Mouse (Mus musculus): ENCODE measurements around the gene St3gal3. TPM values are rescaled to one million over a fixed set of nuclear protein-coding genes. Genes with fewer than 3 reads are reported as not detected.

St3gal3 gene
- polyA plus RNA-seq, 1 experiment from 2014 or later = 10.9 TPM

DNA sequence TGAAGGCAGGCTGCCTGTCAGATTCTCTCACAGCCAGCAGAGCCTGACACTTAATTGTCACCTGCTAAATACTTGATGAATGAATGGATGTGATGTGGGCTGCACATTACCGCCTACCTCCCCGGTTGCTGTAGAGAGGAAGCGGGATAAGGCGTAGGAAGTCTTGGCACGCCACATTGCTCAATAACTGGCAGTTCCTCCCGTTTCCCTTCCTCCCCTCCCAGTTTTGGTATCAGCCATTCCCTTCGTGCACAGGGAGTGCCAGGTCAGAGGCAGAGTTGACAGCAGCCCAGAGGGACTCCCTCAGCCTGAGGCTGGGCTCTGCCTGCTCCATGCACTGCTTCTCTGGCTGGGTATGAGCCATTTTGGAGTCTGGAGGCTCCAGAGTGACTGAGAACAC is 152.0 kb downstream of the St3gal3 start:
- no peak for ATAC-seq (ENCODE audit: low FRiP score)
- no peak overlapping the region for H3K4me3 ChIP-seq
- H3K36me3 ChIP-seq = no peaks in the 10 kb centered on the region
- H3K9me3 ChIP-seq (replicated peaks) = no peaks in the 10 kb centered on the region
- no peak overlapping the region for H3K9ac ChIP-seq
- H3K4me2 ChIP-seq (replicated peaks) = no peak overlapping the region
- peaks cover 6% of the 10 kb centered on the region; the same call in 1 of the 2 replicates for H3K4me1 ChIP-seq
- 71% methylated on average over 7 of the region's 7 CpGs for WGBS
- no peaks in the 10 kb centered on the region for H3K27me3 ChIP-seq
- no peak overlapping the region for H3K27ac ChIP-seq

DNA sequence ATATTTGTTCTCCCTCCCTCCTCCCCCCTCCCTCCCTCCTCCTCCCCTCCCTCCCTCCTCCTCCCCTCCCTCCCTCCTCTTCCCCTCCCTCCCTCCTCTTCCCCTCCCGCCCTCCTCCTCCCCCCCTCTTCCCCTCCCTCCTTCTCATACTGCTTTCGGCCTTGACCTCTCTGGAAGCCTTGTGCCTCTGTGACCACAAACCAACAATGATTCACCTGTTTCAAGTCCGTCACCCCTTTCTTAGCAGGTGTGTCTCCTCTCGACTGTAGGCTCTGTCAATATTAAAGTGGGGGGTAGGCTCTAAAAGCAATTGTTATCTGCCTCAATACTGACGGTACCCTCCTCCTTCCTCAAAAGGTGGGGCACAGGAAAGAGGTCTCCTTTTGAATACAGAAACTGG is 153.2 kb downstream of the St3gal3 start:
- ATAC-seq (ENCODE audit: low FRiP score) = no peak

DNA sequence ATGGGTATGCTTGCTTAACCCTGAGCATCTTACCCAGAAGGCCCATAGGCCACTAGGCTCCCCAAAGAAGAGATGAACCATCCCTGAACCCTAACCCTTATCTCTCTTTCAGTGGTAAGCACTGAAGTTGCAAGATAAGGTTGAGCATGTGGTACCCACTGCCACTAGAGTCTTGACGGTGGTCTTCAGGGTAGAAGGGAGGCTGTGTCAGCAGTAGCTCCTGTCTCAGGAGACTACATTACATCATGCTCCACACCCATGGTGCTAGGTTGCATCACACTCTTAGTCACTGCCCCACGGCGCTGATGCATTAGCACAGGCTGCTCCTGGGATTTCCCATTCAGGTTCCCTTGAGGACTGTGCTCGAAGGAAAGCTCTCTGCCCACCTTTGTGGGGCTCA is 154.6 kb downstream of the St3gal3 start:
- H3K27me3 ChIP-seq = no peaks in the 10 kb centered on the region
- no peaks in the 10 kb centered on the region for H3K9me3 ChIP-seq (replicated peaks)
- H3K9ac ChIP-seq = no peak overlapping the region
- no peak overlapping the region for H3K27ac ChIP-seq
- peaks cover 6% of the 10 kb centered on the region; the same call in 1 of the 2 replicates for H3K4me1 ChIP-seq
- no peak for ATAC-seq (ENCODE audit: low FRiP score)
- H3K4me2 ChIP-seq (replicated peaks) = no peak overlapping the region
- H3K4me3 ChIP-seq = no peak overlapping the region
- 90% methylated on average over 4 of the region's 4 CpGs for WGBS
- H3K36me3 ChIP-seq = no peaks in the 10 kb centered on the region

More for the DNA sequence above, 153.2 kb downstream of the St3gal3 start:
- Histone ChIP-seq H3K4me3 (no peak overlapping the region), H3K36me3 (no peaks in the 10 kb centered on the region), H3K27me3 (no peaks in the 10 kb centered on the region), H3K9ac (no peak overlapping the region), H3K4me1 (peaks cover 6% of the 10 kb centered on the region; the same call in 1 of the 2 replicates), H3K27ac (no peak overlapping the region), H3K4me2 (replicated peaks) (no peak overlapping the region), H3K9me3 (replicated peaks) (no peaks in the 10 kb centered on the region)
- WGBS = 83% methylated on average over 4 of the region's 5 CpGs

DNA sequence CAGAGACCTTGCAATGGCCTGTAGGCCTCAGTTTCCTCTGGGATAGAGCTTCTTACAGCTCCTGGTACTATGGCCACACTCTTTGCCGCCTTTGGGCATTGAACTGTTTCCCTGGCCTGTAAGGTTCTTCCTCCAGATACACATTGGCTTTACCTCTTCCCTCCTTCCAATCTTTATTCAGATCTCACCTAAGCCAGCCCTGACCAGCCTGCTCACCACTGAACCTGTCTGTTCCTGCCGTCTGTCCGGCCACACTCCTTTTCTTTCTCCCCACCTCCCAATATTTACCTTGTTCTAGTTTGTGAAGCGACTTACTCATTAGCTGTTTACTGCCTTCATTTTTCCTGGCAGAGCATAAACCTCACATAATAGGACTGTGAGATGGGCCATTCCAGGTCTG is 155.5 kb downstream of the St3gal3 start:
- Histone ChIP-seq H3K9ac (no peak overlapping the region), H3K9me3 (replicated peaks) (no peaks in the 10 kb centered on the region), H3K4me2 (replicated peaks) (no peak overlapping the region), H3K4me1 (peaks cover 6% of the 10 kb centered on the region; the same call in 1 of the 2 replicates), H3K27me3 (no peaks in the 10 kb centered on the region), H3K4me3 (no peak overlapping the region), H3K27ac (no peak overlapping the region), H3K36me3 (no peaks in the 10 kb centered on the region)
- ATAC-seq (ENCODE audit: low FRiP score) = no peak
- WGBS = 94% methylated on average over 4 of the region's 4 CpGs

DNA sequence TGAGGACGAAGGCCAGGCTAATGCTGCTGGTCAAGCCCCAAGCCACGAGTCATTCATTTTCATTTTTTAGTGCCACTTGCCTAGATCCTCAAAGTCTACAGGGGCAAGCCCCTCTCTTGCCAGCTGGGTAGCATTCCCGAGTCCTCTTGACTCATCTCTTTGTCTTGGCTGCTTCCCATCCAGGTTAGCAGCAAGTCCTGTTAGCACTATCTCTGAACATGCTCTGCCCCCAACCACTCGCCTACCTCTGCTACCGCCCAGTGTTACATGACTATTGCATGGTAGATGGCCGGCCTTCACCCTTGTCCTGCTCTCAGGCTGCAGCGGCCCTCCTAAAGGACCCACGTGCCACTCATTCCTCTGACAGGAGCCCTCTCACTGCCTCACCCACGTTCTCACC is 156.4 kb downstream of the St3gal3 start:
- H3K27me3 ChIP-seq = no peaks in the 10 kb centered on the region
- no peak overlapping the region for H3K27ac ChIP-seq
- WGBS = 93% methylated on average over 9 of the region's 9 CpGs
- H3K4me2 ChIP-seq (replicated peaks) = no peak overlapping the region
- H3K36me3 ChIP-seq = no peaks in the 10 kb centered on the region
- peaks cover 6% of the 10 kb centered on the region; the same call in 1 of the 2 replicates for H3K4me1 ChIP-seq
- no peak overlapping the region for H3K4me3 ChIP-seq
- no peak for ATAC-seq (ENCODE audit: low FRiP score)
- H3K9ac ChIP-seq = no peak overlapping the region
- H3K9me3 ChIP-seq (replicated peaks) = no peaks in the 10 kb centered on the region

DNA sequence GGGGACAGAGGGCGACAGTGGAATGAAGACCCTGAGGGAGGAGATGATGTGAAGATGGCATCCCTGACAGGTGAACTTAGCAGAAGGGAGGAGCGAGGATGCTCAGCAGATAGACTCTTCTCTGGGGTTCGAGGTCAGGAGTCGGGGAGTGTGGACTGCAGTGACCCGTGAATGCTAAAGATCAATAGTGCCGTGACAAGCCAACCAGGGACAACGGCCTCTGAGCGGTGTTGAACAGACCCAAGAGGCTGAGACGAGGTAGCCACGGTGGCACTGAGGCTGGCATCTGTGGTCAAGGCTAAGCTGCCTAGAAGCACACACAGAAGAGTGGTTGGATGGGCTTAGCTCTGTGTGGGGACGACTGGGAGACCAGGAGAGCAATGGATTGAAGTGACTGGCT is 156.9 kb downstream of the St3gal3 start:
- WGBS = 80% methylated on average over 11 of the region's 11 CpGs
- H3K9ac ChIP-seq = no peak overlapping the region
- H3K4me2 ChIP-seq (replicated peaks) = no peak overlapping the region
- peaks cover 4% of the 10 kb centered on the region for H3K4me1 ChIP-seq
- H3K9me3 ChIP-seq (replicated peaks) = no peaks in the 10 kb centered on the region
- no peak overlapping the region for H3K27ac ChIP-seq
- ATAC-seq (ENCODE audit: low FRiP score) = no peak
- H3K36me3 ChIP-seq = no peaks in the 10 kb centered on the region
- H3K27me3 ChIP-seq = no peaks in the 10 kb centered on the region
- no peak overlapping the region for H3K4me3 ChIP-seq

DNA sequence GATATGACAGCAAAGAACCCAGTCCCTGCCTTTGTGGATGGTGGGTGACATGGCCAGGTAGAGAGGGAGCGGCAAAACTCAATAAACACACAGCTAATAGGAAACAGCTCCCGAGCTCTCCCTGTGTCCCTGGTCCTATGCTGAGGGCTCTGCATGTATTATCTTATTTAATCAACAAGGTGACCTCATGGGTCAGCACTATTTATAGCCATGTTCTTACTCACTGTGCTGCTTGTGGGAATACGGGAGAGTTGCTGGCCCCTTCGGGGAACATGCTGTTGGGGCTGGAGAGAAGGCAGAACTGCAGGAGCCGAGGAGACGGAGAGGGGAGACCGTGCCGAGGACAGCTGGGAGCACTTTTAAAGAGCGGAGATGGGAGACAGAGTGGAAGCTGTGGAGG is 157.3 kb downstream of the St3gal3 start:
- WGBS = 76% methylated on average over 9 of the region's 9 CpGs

DNA sequence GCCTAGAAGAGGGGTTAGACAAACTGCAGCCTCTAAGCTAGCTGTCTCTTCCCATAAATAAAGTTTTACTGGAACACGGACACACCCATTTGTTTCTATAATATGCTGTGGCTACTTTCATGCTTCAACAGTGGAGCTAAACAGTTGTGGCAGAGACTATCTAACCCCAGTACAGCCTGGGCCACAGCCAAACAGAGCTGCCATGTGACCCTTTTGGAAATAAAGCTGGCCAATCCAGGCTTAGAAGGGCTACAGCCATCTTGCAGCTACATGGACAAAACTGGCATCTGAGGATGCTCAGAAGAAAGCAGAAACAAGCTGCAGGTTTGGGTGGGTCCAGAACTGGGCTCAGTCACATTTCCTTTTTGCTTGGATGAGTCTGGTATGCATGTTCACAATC is 158.9 kb downstream of the St3gal3 start:
- H3K4me1 ChIP-seq = no peaks in the 10 kb centered on the region; the same call in 1 of the 2 replicates
- no peak overlapping the region for H3K4me3 ChIP-seq
- H3K4me2 ChIP-seq (replicated peaks) = no peak overlapping the region
- ATAC-seq (ENCODE audit: low FRiP score) = no peak
- no peaks in the 10 kb centered on the region for H3K36me3 ChIP-seq
- WGBS = 88% methylated on average over 1 of the region's 1 CpGs
- no peaks in the 10 kb centered on the region for H3K27me3 ChIP-seq
- no peak overlapping the region for H3K27ac ChIP-seq
- H3K9me3 ChIP-seq (replicated peaks) = no peaks in the 10 kb centered on the region
- H3K9ac ChIP-seq = no peak overlapping the region

More for the DNA sequence above, 157.3 kb downstream of the St3gal3 start:
- H3K27ac ChIP-seq = no peak overlapping the region
- H3K9me3 ChIP-seq (replicated peaks) = no peaks in the 10 kb centered on the region
- H3K36me3 ChIP-seq = no peaks in the 10 kb centered on the region
- H3K27me3 ChIP-seq = no peaks in the 10 kb centered on the region
- H3K4me1 ChIP-seq = no peaks in the 10 kb centered on the region; the same call in 1 of the 2 replicates
- no peak overlapping the region for H3K9ac ChIP-seq
- no peak for ATAC-seq (ENCODE audit: low FRiP score)
- H3K4me2 ChIP-seq (replicated peaks) = no peak overlapping the region
- no peak overlapping the region for H3K4me3 ChIP-seq

DNA sequence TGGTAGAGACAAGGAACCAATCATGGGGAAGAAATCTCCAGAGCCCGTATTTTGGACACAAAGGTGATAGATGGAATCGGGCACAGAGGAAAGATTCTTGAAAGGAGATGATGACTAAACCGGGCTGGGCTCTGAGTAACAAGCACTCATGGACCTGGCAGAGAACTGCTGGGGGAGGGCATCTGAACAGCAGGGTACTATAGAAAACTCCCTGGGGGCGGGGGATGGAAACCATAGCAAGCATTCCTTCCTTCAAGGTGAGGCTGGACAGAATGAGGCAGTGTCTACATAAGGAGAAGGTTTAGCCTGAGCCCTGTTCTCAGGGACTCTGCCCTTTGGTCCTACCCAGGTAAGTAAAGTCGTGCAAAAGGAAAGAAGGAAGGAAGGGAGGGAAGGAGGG is 160.0 kb downstream of the St3gal3 start:
- no peak for ATAC-seq (ENCODE audit: low FRiP score)
- 74% methylated on average over 5 of the region's 5 CpGs for WGBS
- Histone ChIP-seq H3K27me3 (no peaks in the 10 kb centered on the region), H3K4me3 (no peak overlapping the region), H3K36me3 (no peaks in the 10 kb centered on the region), H3K27ac (no peak overlapping the region), H3K9ac (no peak overlapping the region), H3K4me2 (replicated peaks) (no peak overlapping the region), H3K9me3 (replicated peaks) (no peaks in the 10 kb centered on the region), H3K4me1 (no peaks in the 10 kb centered on the region; the same call in 1 of the 2 replicates)

DNA sequence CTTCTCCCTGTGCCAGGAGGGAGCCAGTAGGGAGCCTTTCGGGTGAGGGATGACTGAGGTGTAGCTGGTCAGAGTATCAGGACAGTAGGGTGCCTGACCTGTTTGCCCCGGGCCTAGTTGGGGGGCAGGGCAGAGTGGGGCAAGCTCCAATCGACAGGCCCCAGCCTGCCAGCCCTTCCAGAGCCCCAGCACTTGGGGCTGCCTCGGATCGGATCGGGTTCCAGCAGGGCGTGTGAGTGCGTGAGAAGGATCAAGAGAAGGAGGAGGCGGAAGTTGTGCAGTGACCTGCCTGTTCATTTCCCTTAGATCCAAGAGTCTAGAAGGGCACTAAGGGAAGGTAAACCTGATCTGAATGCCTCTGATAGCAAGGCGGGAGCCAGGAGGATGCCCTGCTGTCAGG is 161.7 kb downstream of the St3gal3 start:
- Histone ChIP-seq H3K27ac (no peak overlapping the region), H3K4me3 (no peak overlapping the region), H3K9me3 (replicated peaks) (no peaks in the 10 kb centered on the region), H3K36me3 (no peaks in the 10 kb centered on the region), H3K27me3 (no peaks in the 10 kb centered on the region), H3K4me2 (replicated peaks) (no peak overlapping the region), H3K4me1 (no peaks in the 10 kb centered on the region; the same call in 1 of the 2 replicates), H3K9ac (no peak overlapping the region)
- 57% methylated on average over 10 of the region's 10 CpGs for WGBS
- ATAC-seq (ENCODE audit: low FRiP score) = no peak

DNA sequence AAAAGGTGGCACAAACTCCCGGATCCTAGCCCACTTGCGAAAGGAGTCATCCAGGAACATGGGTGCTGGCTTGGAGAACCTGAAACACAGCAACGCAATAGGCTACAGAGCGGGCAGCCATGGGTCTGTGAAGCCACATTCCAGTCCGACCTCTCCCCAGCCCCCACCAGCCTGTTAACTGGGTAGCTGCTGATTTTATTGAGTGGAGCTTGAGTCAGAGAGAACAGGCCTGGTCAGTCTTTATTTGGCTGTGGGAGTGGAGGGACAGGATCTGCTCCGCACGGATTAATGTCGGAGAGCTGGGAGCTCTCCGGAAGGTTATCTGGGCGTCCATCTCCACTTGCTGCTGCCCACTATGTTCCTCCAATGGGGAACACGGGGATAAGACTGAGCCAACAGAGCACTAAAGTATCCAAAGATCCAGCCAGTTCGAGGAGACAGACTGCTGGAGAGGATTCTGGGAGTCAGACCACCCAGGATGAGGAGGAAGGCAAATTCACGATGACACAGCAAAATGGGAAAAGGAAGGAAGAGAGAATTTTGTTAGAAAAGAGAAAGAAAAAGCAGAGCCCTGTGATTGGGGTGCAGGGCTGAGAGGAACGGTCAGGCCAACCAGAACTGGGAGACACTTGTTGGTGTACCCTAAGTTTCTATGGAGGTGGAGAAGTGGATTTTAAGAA is 170.2 kb downstream of the St3gal3 start:
- H3K4me3 ChIP-seq = no peak overlapping the region
- WGBS = 87% methylated on average over 14 of the region's 14 CpGs
- no peak overlapping the region for H3K27ac ChIP-seq
- no peak overlapping the region for H3K4me2 ChIP-seq (replicated peaks)
- 0 out of 2 replicates have a peak, but pooled peaks cover 2% of the 10 kb centered on the region for H3K36me3 ChIP-seq
- H3K27me3 ChIP-seq = no peaks in the 10 kb centered on the region
- H3K9me3 ChIP-seq (replicated peaks) = no peaks in the 10 kb centered on the region
- no peaks in the 10 kb centered on the region for H3K4me1 ChIP-seq
- ATAC-seq (ENCODE audit: low FRiP score) = no peak
- no peak overlapping the region for H3K9ac ChIP-seq

DNA sequence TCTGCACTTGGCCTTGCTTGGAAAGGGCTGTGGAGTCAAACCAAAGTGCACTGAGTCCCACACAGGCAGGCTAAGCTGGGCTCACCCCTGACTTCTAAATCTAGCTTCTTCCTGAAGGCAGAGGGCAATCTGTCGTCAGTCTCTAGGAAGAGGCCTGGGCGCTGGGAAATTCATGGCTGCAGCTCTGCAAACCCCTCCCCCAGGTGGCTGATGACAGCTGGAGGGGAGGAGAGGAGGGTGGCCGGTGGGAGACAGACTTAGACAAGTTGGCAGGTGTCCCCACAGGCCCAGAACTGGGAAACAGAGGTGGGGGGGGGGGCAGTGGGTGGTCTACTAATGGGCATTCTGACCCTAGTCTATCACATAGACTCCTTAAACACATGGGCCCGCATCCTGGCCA is 177.2 kb downstream of the St3gal3 start:
- Histone ChIP-seq H3K4me3 (no peak overlapping the region), H3K27ac (no peak overlapping the region), H3K4me2 (replicated peaks) (no peak overlapping the region), H3K27me3 (no peaks in the 10 kb centered on the region), H3K4me1 (peaks cover 9% of the 10 kb centered on the region; the same call in 1 of the 2 replicates), H3K9me3 (replicated peaks) (no peaks in the 10 kb centered on the region), H3K36me3 (peaks cover 15% of the 10 kb centered on the region), H3K9ac (no peak overlapping the region)
- WGBS = 54% methylated on average over 4 of the region's 4 CpGs
- ATAC-seq (ENCODE audit: low FRiP score) = no peak

DNA sequence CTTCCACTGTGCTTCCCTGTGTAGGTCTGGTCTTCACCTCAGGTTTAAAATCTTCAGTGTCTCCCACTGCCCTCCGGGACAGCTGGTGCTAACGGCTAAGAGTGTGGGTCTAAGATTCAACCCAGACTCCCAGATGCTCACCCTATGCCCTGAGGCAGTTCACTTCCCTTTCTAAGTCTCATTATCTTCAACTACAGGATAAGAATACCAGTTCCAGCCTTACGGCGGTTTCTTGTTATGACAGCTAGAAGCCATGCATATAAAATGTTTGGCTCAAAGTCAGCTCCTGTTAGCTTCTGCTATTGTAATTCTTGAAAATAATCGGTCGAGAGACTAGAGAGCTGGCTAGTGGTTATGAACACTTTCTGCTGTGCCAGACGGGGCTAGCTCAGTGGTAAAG is 187.2 kb downstream of the St3gal3 start:
- Histone ChIP-seq H3K27me3 (no peaks in the 10 kb centered on the region), H3K4me1 (peaks cover 9% of the 10 kb centered on the region), H3K4me3 (no peak overlapping the region), H3K27ac (no peak overlapping the region), H3K9me3 (replicated peaks) (peaks cover 3% of the 10 kb centered on the region; the same call in 1 of the 2 replicates), H3K36me3 (peaks cover 11% of the 10 kb centered on the region), H3K9ac (no peak overlapping the region), H3K4me2 (replicated peaks) (no peak overlapping the region)
- 88% methylated on average over 7 of the region's 7 CpGs for WGBS
- no peak for ATAC-seq (ENCODE audit: low FRiP score)

All from hindbrain, embryonic 12.5 days (tissue).